Mouse (Mus musculus) granulocyte monocyte progenitor cell, adult 5-6 weeks (primary cell): ENCODE measurements around the gene Vmn1r93. TPM values are rescaled to one million over a fixed set of nuclear protein-coding genes. Genes with fewer than 3 reads are reported as not detected.
"Not testable (repeated sequence)": the region's sequence is repeated elsewhere in the genome, so short reads cannot be mapped to it uniquely, and the experiment has no call there.

Experiments used
- ATAC-seq: replicated peaks from 2 replicates; pipeline ENCODE4 v1.8.0; 2016; ENCODE audit warnings: mild to moderate bottlenecking, moderate TSS enrichment, inconsistent platforms; ENCODE audit not compliant: poor library complexity, severe bottlenecking
- total RNA-seq, 2 experiments: library from RNA; stranded (forward) in 1 of 2; stranded (reverse) in 1 of 2; fragments of 200-712, 200-1000 nt in 1 of 2; fragments of >200 nt in 1 of 2; fragmentation: Nextera tagmentation in 1 of 2; gene quantifications; 2 replicates each; pipeline ENCODE4 v1.2.3; 2014 to 2017

The Vmn1r93 gene
- not detected in 2 replicates for total RNA-seq (2014; fragmentation: Nextera tagmentation)
- not detected in 2 replicates for total RNA-seq (2017)

DNA sequence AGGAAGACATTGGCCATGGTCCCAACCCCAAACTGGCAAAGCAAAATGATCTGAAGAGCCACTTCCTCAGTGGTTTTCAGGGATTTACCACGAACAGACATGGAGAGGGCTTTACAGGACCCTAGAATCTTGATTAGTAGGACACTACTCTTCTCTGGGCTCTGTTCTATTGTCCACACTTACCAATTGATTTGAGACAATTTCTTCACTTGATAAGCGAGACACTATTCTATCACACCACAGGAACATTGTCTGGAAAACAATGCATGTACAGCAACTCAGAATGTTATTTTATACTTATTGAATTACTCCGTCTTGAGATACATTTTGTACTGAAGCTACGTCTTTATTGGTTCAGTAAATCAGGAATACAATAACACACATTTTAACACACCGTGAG is at the start of gene Vmn1r93:
TSS of gene Vmn1r93 (minus strand) at position 101 of the 400 bp plus-strand sequence.
- ATAC-seq = not testable (repeated sequence)

DNA sequence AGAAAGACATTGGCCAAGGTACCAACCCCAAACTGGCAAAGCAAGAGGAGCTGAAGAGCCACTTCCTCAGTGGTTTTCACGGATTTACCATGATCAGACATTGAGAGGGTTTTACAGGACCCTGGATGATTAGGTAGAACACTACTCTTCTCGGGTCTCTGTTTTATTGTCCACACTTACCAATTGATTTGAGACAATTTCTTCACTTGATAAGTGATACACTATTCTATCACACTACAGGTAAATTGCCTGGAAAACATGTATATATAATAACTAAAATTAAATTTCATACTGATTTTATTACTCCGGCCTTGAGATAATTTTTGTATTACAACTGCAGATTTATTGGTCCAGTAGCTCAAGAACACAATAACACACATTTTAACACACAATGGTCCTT is 29.4 kb upstream of the Vmn1r93 start, which contains the start of gene Vmn1r94:
TSS of gene Vmn1r94 (minus strand) at position 101 of the 400 bp plus-strand sequence.
- not testable (repeated sequence) for ATAC-seq

DNA sequence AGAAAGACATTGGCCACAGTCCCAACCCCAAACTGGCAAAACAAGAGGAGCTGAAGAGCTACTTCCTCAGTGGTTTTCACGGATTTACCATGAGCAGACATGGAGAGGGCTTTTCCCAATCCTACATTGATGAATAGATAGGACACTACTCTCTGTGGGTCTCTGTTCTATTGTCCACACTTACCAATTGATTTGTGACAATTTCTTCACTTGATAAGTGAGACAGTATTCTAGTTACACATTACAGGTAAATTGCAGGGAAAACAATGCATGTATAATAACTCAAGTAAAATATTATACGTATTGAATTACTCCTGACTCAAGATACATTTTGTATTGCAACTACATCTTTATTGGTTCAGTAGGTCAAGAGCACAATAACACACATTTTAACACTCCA is 16.4 kb downstream of the Vmn1r93 start, which contains the start of gene Gm16442:
TSS of gene Gm16442 (minus strand) at position 101 of the 400 bp plus-strand sequence.
- not testable (repeated sequence) for ATAC-seq

DNA sequence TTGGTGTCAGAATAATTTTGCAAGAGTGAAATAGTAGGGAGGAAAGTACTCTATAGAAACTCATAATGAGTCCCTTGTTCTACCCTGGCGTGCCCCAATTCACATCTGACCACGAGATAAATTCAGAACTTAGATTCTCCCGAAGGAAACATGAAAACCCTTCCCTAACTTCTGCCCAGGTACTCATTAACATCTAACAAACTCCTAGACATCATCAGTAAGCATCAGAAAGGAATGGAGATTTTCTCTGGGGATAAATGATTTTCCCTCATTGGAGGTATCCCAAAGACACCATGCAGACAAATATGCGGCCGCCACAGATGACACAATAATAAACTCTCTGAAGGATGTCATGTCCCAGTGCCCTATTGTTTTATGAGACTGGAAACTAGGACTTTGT is 39.5 kb downstream of the Vmn1r93 start, which contains the start of gene Vmn1r91:
TSS of gene Vmn1r91 (plus strand) at position 301 of the 400 bp plus-strand sequence.
- ATAC-seq = not testable (repeated sequence)

Other genes with a start within 250 kb of the Vmn1r93 start
- gene Pvr, start 217.9 kb downstream of the Vmn1r93 start, total RNA-seq (2014; fragmentation: Nextera tagmentation) = 10.7 and 32.3 TPM in 2 replicates
- gene Pvr, start 217.9 kb downstream of the Vmn1r93 start, total RNA-seq (2017) = 10.9 and 11.3 TPM in 2 replicates
- 3.4 TPM in 1 of 2 replicates, not detected in the other for gene Igsf23, start 188.3 kb downstream of the Vmn1r93 start, total RNA-seq (2014; fragmentation: Nextera tagmentation)
- gene Igsf23, start 188.3 kb downstream of the Vmn1r93 start, total RNA-seq (2017) = not detected in 2 replicates
- gene Ceacam20, start 173.7 kb downstream of the Vmn1r93 start, total RNA-seq (2014; fragmentation: Nextera tagmentation) = not detected in 2 replicates
- gene Ceacam20, start 173.7 kb downstream of the Vmn1r93 start, total RNA-seq (2017) = not detected in 2 replicates
- gene Nlrp9b, start 147.6 kb downstream of the Vmn1r93 start, total RNA-seq (2014; fragmentation: Nextera tagmentation) = not detected in 2 replicates
- not detected in 2 replicates for gene Nlrp9b, start 147.6 kb downstream of the Vmn1r93 start, total RNA-seq (2017)
- gene Vmn1r91, start 39.4 kb downstream of the Vmn1r93 start, total RNA-seq (2014; fragmentation: Nextera tagmentation) = not detected in 2 replicates
- not detected in 2 replicates for gene Vmn1r91, start 39.4 kb downstream of the Vmn1r93 start, total RNA-seq (2017)
- not detected in 2 replicates for gene Gm16442, start 16.5 kb downstream of the Vmn1r93 start, total RNA-seq (2014; fragmentation: Nextera tagmentation)
- gene Gm16442, start 16.5 kb downstream of the Vmn1r93 start, total RNA-seq (2017) = not detected in 2 replicates
- gene Vmn1r94, start 29.3 kb upstream of the Vmn1r93 start, total RNA-seq (2014; fragmentation: Nextera tagmentation) = not detected in 2 replicates
- not detected in 2 replicates for gene Vmn1r94, start 29.3 kb upstream of the Vmn1r93 start, total RNA-seq (2017)
- not detected in 2 replicates for gene Vmn1r95, start 54.6 kb upstream of the Vmn1r93 start, total RNA-seq (2014; fragmentation: Nextera tagmentation)
- not detected in 2 replicates for gene Vmn1r95, start 54.6 kb upstream of the Vmn1r93 start, total RNA-seq (2017)
- gene Gm6164, start 66.5 kb upstream of the Vmn1r93 start, total RNA-seq (2014; fragmentation: Nextera tagmentation) = not detected in 2 replicates
- not detected in 2 replicates for gene Gm6164, start 66.5 kb upstream of the Vmn1r93 start, total RNA-seq (2017)
- not detected in 2 replicates for gene Gm4498, start 94.7 kb upstream of the Vmn1r93 start, total RNA-seq (2014; fragmentation: Nextera tagmentation)
- gene Gm4498, start 94.7 kb upstream of the Vmn1r93 start, total RNA-seq (2017) = not detected in 2 replicates
- gene Gm5890, start 123.7 kb upstream of the Vmn1r93 start, total RNA-seq (2014; fragmentation: Nextera tagmentation) = not detected in 2 replicates
- not detected in 2 replicates for gene Gm5890, start 123.7 kb upstream of the Vmn1r93 start, total RNA-seq (2017)
- not detected in 2 replicates for gene Gm4133, start 195.0 kb upstream of the Vmn1r93 start, total RNA-seq (2014; fragmentation: Nextera tagmentation)
- gene Gm4133, start 195.0 kb upstream of the Vmn1r93 start, total RNA-seq (2017) = not detected in 2 replicates
- not detected in 2 replicates for gene Gm5728, start 236.3 kb upstream of the Vmn1r93 start, total RNA-seq (2014; fragmentation: Nextera tagmentation)
- not detected in 2 replicates for gene Gm5728, start 236.3 kb upstream of the Vmn1r93 start, total RNA-seq (2017)